Comparison of ENCODE assay signal across 12 mouse cellular contexts in genomic region chr11:59161398-59161797, GRCm38 (mm10). TPM values are rescaled to one million over a fixed set of nuclear protein-coding genes. Genes with fewer than 3 reads are reported as not detected.
DNase-seq lines count a peak whose midpoint lies in the region; ATAC-seq and TF ChIP-seq lines count a peak whose summit lies in the region.
"Had no signal": no experiment of that assay in that cellular context is flagged by ENCODE, and none has a peak within 500 bp of the region (broad histone marks: within the 10 kb centered on the region; RNA-seq: fewer than 3 reads in every experiment).

No protein-coding gene starts in this region.

- no peak overlapping the region for H3K9ac ChIP-seq in kidney, postnatal 0 days (ENCODE audit: low read depth, low read length)
- no peak overlapping the region for H3K9ac ChIP-seq in kidney, embryonic 15.5 days
- no peak overlapping the region for H3K9ac ChIP-seq in heart, embryonic 12.5 days
- no peak overlapping the region for H3K9ac ChIP-seq in liver, postnatal 0 days (replicated peaks)

- no peaks in the 10 kb centered on the region for H3K9me3 ChIP-seq in kidney, postnatal 0 days (replicated peaks; ENCODE audit: low read length)
- H3K9me3 ChIP-seq in kidney, embryonic 15.5 days (replicated peaks): no peaks in the 10 kb centered on the region
- no peaks in the 10 kb centered on the region for H3K9me3 ChIP-seq in heart, embryonic 12.5 days (replicated peaks)
- no peaks in the 10 kb centered on the region for H3K9me3 ChIP-seq in liver, postnatal 0 days (ENCODE audit: low read length)

- no peak for TF ChIP-seq EP300 in liver, postnatal 0 days (IDR thresholded peaks at IDR 0.05; ENCODE audit: low read depth)

- DNase-seq in kidney, postnatal 0 days (ENCODE audit: low spot score): no peak
- DNase-seq in brain, adult 2 months (ENCODE audit: low read depth, low spot score): peak; percentile 79
- DNase-seq in liver, postnatal 0 days: no peak
- DNase-seq in B cell, adult 2 months: no peak
- no peak for DNase-seq in spleen, postnatal 36 days (ENCODE audit: low spot score in 2 of 2)
- DNase-seq: kidney, adult 11 months; thymus, adult 2 months had no signal

- H3K27me3 ChIP-seq in kidney, postnatal 0 days (ENCODE audit: insufficient read depth, low read length): no peaks in the 10 kb centered on the region
- no peaks in the 10 kb centered on the region for H3K27me3 ChIP-seq in kidney, embryonic 15.5 days
- H3K27me3 ChIP-seq in heart, embryonic 12.5 days (replicated peaks): no peaks in the 10 kb centered on the region
- no peaks in the 10 kb centered on the region for H3K27me3 ChIP-seq in liver, postnatal 0 days (ENCODE audit: insufficient read depth, low read length)
- H3K27me3 ChIP-seq: CH12.LX had no signal

- 72% methylated on average over 5 of the region's 5 CpGs for WGBS in kidney, postnatal 0 days
- WGBS in kidney, embryonic 15.5 days: 75% methylated on average over 5 of the region's 5 CpGs
- WGBS in heart, embryonic 12.5 days: 49% methylated on average over 5 of the region's 5 CpGs
- WGBS in liver, postnatal 0 days (ENCODE audit: insufficient replicate concordance): 82% methylated on average over 5 of the region's 5 CpGs

- peaks cover 13% of the 10 kb centered on the region for H3K36me3 ChIP-seq in kidney, postnatal 0 days (ENCODE audit: insufficient read depth, low read length)
- H3K36me3 ChIP-seq in kidney, embryonic 15.5 days: peaks cover 19% of the 10 kb centered on the region
- peaks cover 30% of the 10 kb centered on the region for H3K36me3 ChIP-seq in heart, embryonic 12.5 days
- peaks cover 35% of the 10 kb centered on the region for H3K36me3 ChIP-seq in liver, postnatal 0 days (replicated peaks; ENCODE audit: insufficient read depth, low read length)

- H3K4me2 ChIP-seq in kidney, postnatal 0 days (ENCODE audit: low read length): no peak overlapping the region
- H3K4me2 ChIP-seq in kidney, embryonic 15.5 days: no peak overlapping the region
- no peak overlapping the region for H3K4me2 ChIP-seq in heart, embryonic 12.5 days
- H3K4me2 ChIP-seq in liver, postnatal 0 days (ENCODE audit: low read depth, low read length): peak overlapping the region; percentile 31; the same call in 1 of the 2 replicates

- H3K4me1 ChIP-seq in kidney, postnatal 0 days (replicated peaks; ENCODE audit: insufficient read depth, low read length): peaks cover 7% of the 10 kb centered on the region
- peaks cover 21% of the 10 kb centered on the region for H3K4me1 ChIP-seq in kidney, embryonic 15.5 days
- H3K4me1 ChIP-seq in heart, embryonic 12.5 days (replicated peaks): peaks cover 27% of the 10 kb centered on the region
- peaks cover 29% of the 10 kb centered on the region for H3K4me1 ChIP-seq in liver, postnatal 0 days (ENCODE audit: insufficient read depth)

- no peak overlapping the region for H3K4me3 ChIP-seq in kidney, postnatal 0 days (replicated peaks; ENCODE audit: low read depth, low read length)
- no peak overlapping the region for H3K4me3 ChIP-seq in kidney, embryonic 15.5 days (replicated peaks)
- H3K4me3 ChIP-seq in heart, embryonic 12.5 days: no peak overlapping the region
- H3K4me3 ChIP-seq in liver, postnatal 0 days (ENCODE audit: low read depth, low read length): no peak overlapping the region

- ATAC-seq in kidney, postnatal 0 days (replicated peaks; ENCODE audit: low FRiP score, low read depth): no peak
- ATAC-seq in kidney, embryonic 15.5 days (replicated peaks; ENCODE audit: low FRiP score): no peak
- no peak for ATAC-seq in heart, embryonic 12.5 days (ENCODE audit: insufficient number of reproducible peaks, low FRiP score)
- no peak for ATAC-seq in liver, postnatal 0 days
- no peak for ATAC-seq in granulocyte monocyte progenitor cell, adult 5-6 weeks (replicated peaks; ENCODE audit: poor library complexity, severe bottlenecking)

- no peak for TF ChIP-seq CTCF in kidney, postnatal 0 days (IDR thresholded peaks at IDR 0.05; ENCODE audit: low read depth)
- peak; percentile 17; the same call in 1 of the 2 replicates for TF ChIP-seq CTCF in liver, postnatal 0 days (IDR thresholded peaks at IDR 0.05; ENCODE audit: low read depth)

- peak overlapping the region; percentile 5; the same call in 1 of the 2 replicates for H3K27ac ChIP-seq in kidney, postnatal 0 days
- no peak overlapping the region for H3K27ac ChIP-seq in kidney, embryonic 15.5 days
- H3K27ac ChIP-seq in heart, embryonic 12.5 days (ENCODE audit: poor library complexity, severe bottlenecking): peak overlapping the region; percentile 51
- peak overlapping the region; percentile 26; the same call in 1 of the 2 replicates for H3K27ac ChIP-seq in liver, postnatal 0 days (ENCODE audit: low read depth)

RNA-seq across cellular contexts. Expression of gene Iba57, which starts 2.1 kb away (rescaled TPM):
- polyA plus RNA-seq in kidney, postnatal 0 days (2015; fragmentation: Nextera tagmentation; extraction: Ambion mirVana): 6.5 and 6.9 TPM in 2 replicates
- 6.1 and 6.9 TPM in 2 replicates for polyA plus RNA-seq in kidney, embryonic 15.5 days (2015; fragmentation: Nextera tagmentation; extraction: Ambion mirVana)
- 7.3 and 7.8 TPM in 2 replicates for polyA plus RNA-seq in heart, embryonic 12.5 days (2016; fragmentation: Nextera tagmentation; extraction: Ambion mirVana)
- polyA plus RNA-seq in liver, postnatal 0 days (2015; fragmentation: Nextera tagmentation; extraction: Ambion mirVana): 6.3 and 7.1 TPM in 2 replicates
- 0.84 and 2.8 TPM in 2 replicates for total RNA-seq in granulocyte monocyte progenitor cell, adult 5-6 weeks (2014; fragmentation: Nextera tagmentation)
- total RNA-seq in granulocyte monocyte progenitor cell, adult 5-6 weeks (2017): 3.9 and 6.0 TPM in 2 replicates

RNA-seq across cellular contexts. Expression of gene Gjc2, which starts 21.6 kb away (rescaled TPM):
- polyA plus RNA-seq in kidney, postnatal 0 days (2015; fragmentation: Nextera tagmentation; extraction: Ambion mirVana): 1.2 TPM in 2 replicates
- polyA plus RNA-seq in kidney, embryonic 15.5 days (2015; fragmentation: Nextera tagmentation; extraction: Ambion mirVana): 0.22 and 0.27 TPM in 2 replicates
- 0.13 and 0.31 TPM in 2 replicates for polyA plus RNA-seq in heart, embryonic 12.5 days (2016; fragmentation: Nextera tagmentation; extraction: Ambion mirVana)
- polyA plus RNA-seq in liver, postnatal 0 days (2015; fragmentation: Nextera tagmentation; extraction: Ambion mirVana): 0.29 and 0.37 TPM in 2 replicates
- total RNA-seq in granulocyte monocyte progenitor cell, adult 5-6 weeks (2014; fragmentation: Nextera tagmentation): not detected in 2 replicates
- not detected in 2 replicates for total RNA-seq in granulocyte monocyte progenitor cell, adult 5-6 weeks (2017)
- polyA plus RNA-seq: embryonic facial prominence, embryonic 11.5 days had no signal

RNA-seq across cellular contexts. Expression of gene Obscn, which starts 25.2 kb away (rescaled TPM):
- 0.20 and 0.26 TPM in 2 replicates for polyA plus RNA-seq in kidney, postnatal 0 days (2015; fragmentation: Nextera tagmentation; extraction: Ambion mirVana)
- 0.60 and 0.66 TPM in 2 replicates for polyA plus RNA-seq in kidney, embryonic 15.5 days (2015; fragmentation: Nextera tagmentation; extraction: Ambion mirVana)
- polyA plus RNA-seq in heart, embryonic 12.5 days (2016; fragmentation: Nextera tagmentation; extraction: Ambion mirVana): 39.2 and 42.5 TPM in 2 replicates
- polyA plus RNA-seq in liver, postnatal 0 days (2015; fragmentation: Nextera tagmentation; extraction: Ambion mirVana): 0.31 and 0.49 TPM in 2 replicates
- not detected in 2 replicates for total RNA-seq in granulocyte monocyte progenitor cell, adult 5-6 weeks (2014; fragmentation: Nextera tagmentation)
- not detected in 2 replicates for total RNA-seq in granulocyte monocyte progenitor cell, adult 5-6 weeks (2017)

RNA-seq across cellular contexts. Expression of gene Guk1, which starts 30.6 kb away (rescaled TPM):
- polyA plus RNA-seq in kidney, postnatal 0 days (2015; fragmentation: Nextera tagmentation; extraction: Ambion mirVana): 127 and 135 TPM in 2 replicates
- 117 and 120 TPM in 2 replicates for polyA plus RNA-seq in kidney, embryonic 15.5 days (2015; fragmentation: Nextera tagmentation; extraction: Ambion mirVana)
- polyA plus RNA-seq in heart, embryonic 12.5 days (2016; fragmentation: Nextera tagmentation; extraction: Ambion mirVana): 101 TPM in 2 replicates
- polyA plus RNA-seq in liver, postnatal 0 days (2015; fragmentation: Nextera tagmentation; extraction: Ambion mirVana): 59.5 and 64.4 TPM in 2 replicates
- total RNA-seq in granulocyte monocyte progenitor cell, adult 5-6 weeks (2014; fragmentation: Nextera tagmentation): 41.9 and 58.1 TPM in 2 replicates
- 33.2 and 35.9 TPM in 2 replicates for total RNA-seq in granulocyte monocyte progenitor cell, adult 5-6 weeks (2017)

RNA-seq across cellular contexts. Expression of gene Mrpl55, which starts 40.9 kb away (rescaled TPM):
- polyA plus RNA-seq in kidney, postnatal 0 days (2015; fragmentation: Nextera tagmentation; extraction: Ambion mirVana): 112 and 121 TPM in 2 replicates
- polyA plus RNA-seq in kidney, embryonic 15.5 days (2015; fragmentation: Nextera tagmentation; extraction: Ambion mirVana): 99.6 and 102 TPM in 2 replicates
- 87.6 and 94.3 TPM in 2 replicates for polyA plus RNA-seq in heart, embryonic 12.5 days (2016; fragmentation: Nextera tagmentation; extraction: Ambion mirVana)
- polyA plus RNA-seq in liver, postnatal 0 days (2015; fragmentation: Nextera tagmentation; extraction: Ambion mirVana): 64.2 and 65.2 TPM in 2 replicates
- 22.7 and 45.8 TPM in 2 replicates for total RNA-seq in granulocyte monocyte progenitor cell, adult 5-6 weeks (2014; fragmentation: Nextera tagmentation)
- 59.9 and 82.1 TPM in 2 replicates for total RNA-seq in granulocyte monocyte progenitor cell, adult 5-6 weeks (2017)

Comparison
In these comparisons a context has a peak if more than half of its experiments do, and no peak if none do; other contexts are left out.
1. RNA of gene Obscn, which starts 25.2 kb away (polyA plus RNA-seq): 39.2 to 42.5 TPM in heart, embryonic 12.5 days; 0.60 to 0.66 TPM in kidney, embryonic 15.5 days, 0.31 to 0.49 TPM in liver, postnatal 0 days and 0.20 to 0.26 TPM in kidney, postnatal 0 days; every median in the first group is over 10 times any median in the second.